Mouse (Mus musculus) G1E (cell line): ENCODE data around the gene Ly86. TPM values are rescaled to one million over a fixed set of nuclear protein-coding genes. Genes with fewer than 3 reads are reported as not detected.

Experiments
- ATAC-seq: 2 replicates; pipeline ENCODE4 v1.8.0; 2016; ENCODE audit warnings: mild to moderate bottlenecking; ENCODE audit not compliant: insufficient number of reproducible peaks, poor library complexity, low FRiP score, severe bottlenecking; ENCODE audit errors: extremely low read depth
- DNase-seq: peaks from one replicate; pipeline ENCODE4 v3.0.0; 2012; ENCODE audit warnings: low spot score
- H3K27me3 ChIP-seq: 2 replicates; pipeline ENCODE4 v1.6.1; 2012; ENCODE audit warnings: mild to moderate bottlenecking, low read length, inconsistent platforms; ENCODE audit not compliant: insufficient read depth
- H3K36me3 ChIP-seq: replicated peaks from 2 replicates; pipeline ENCODE3; 2012; ENCODE audit warnings: mild to moderate bottlenecking, inconsistent platforms
- H3K4me1 ChIP-seq: 2 replicates; pipeline ENCODE4 v1.6.1; 2012; ENCODE audit warnings: low read depth, low read length, inconsistent platforms, mixed read lengths; ENCODE audit not compliant: insufficient read depth
- H3K4me3 ChIP-seq: 2 replicates; pipeline ENCODE4 v1.5.1; 2012; ENCODE audit warnings: low read depth, mild to moderate bottlenecking, inconsistent platforms, low read length, moderate library complexity, mixed read lengths
- H3K9me3 ChIP-seq: replicated peaks from 2 replicates; pipeline ENCODE4 v1.6.1; 2012; ENCODE audit warnings: inconsistent platforms
- CTCF ChIP-seq: IDR thresholded peaks from 2 replicates; pipeline ENCODE4 v1.5.1; 2012; ENCODE audit warnings: low read depth, low read length, inconsistent platforms, mixed read lengths
- GATA1 ChIP-seq: IDR thresholded peaks from 2 replicates; pipeline ENCODE4 v1.6.1; 2012; ENCODE audit warnings: borderline replicate concordance, low read length, inconsistent platforms, mixed read lengths
- GATA2 ChIP-seq: IDR thresholded peaks from 2 replicates; pipeline ENCODE4 v1.6.1; 2012; ENCODE audit warnings: low read depth, low read length, inconsistent platforms, borderline replicate concordance
- POLR2AphosphoS5 ChIP-seq: IDR thresholded peaks from 2 replicates; pipeline ENCODE4 v1.6.1; 2012; ENCODE audit warnings: low read depth, low read length, inconsistent platforms; ENCODE audit not compliant: insufficient replicate concordance
- TAL1 ChIP-seq: conservative IDR thresholded peaks from 2 replicates; pipeline ENCODE4 v1.6.1; 2012; ENCODE audit warnings: low read depth, low read length, inconsistent platforms, mixed read lengths
- polyA plus RNA-seq: library from polyadenylated mRNA; stranded (reverse); fragments of >175 nt; gene quantifications from 2 replicates; pipeline ENCODE4 v1.2.3, GENCODE M21; 2012
- total RNA-seq, 2 experiments: library from RNA; stranded (forward) in 1 of 2; stranded (reverse) in 1 of 2; fragments of 200-1000 nt in 1 of 2; fragments of >200 nt in 1 of 2; fragmentation: Nextera tagmentation in 1 of 2; gene quantifications; 2 replicates each; pipeline ENCODE4 v1.2.3; 2014 to 2017

Ly86 gene
- total and polyA plus RNA-seq, 3 experiments, result 0.22 TPM; not detected in 2

- Histone ChIP-seq H3K4me1 (no peaks in the 10 kb centered on the region), H3K27me3 (peaks cover 7% of the 10 kb centered on the region; the same call in 1 of the 2 replicates), H3K9me3 (no peaks in the 10 kb centered on the region), H3K36me3 (no peaks in the 10 kb centered on the region), H3K4me3 (no peak overlapping the region)
- ATAC-seq (no peak), DNase-seq (no peak)
- TF ChIP-seq TAL1, result no peak
- no peak for TF ChIP-seq GATA2
- no peak for TF ChIP-seq CTCF
- TF ChIP-seq POLR2AphosphoS5, result no peak
- no peak for TF ChIP-seq GATA1
Measured at GRCm38 (mm10) chr13:37311555-37312221, 33.3 kb upstream of the Ly86 start.

DNA sequence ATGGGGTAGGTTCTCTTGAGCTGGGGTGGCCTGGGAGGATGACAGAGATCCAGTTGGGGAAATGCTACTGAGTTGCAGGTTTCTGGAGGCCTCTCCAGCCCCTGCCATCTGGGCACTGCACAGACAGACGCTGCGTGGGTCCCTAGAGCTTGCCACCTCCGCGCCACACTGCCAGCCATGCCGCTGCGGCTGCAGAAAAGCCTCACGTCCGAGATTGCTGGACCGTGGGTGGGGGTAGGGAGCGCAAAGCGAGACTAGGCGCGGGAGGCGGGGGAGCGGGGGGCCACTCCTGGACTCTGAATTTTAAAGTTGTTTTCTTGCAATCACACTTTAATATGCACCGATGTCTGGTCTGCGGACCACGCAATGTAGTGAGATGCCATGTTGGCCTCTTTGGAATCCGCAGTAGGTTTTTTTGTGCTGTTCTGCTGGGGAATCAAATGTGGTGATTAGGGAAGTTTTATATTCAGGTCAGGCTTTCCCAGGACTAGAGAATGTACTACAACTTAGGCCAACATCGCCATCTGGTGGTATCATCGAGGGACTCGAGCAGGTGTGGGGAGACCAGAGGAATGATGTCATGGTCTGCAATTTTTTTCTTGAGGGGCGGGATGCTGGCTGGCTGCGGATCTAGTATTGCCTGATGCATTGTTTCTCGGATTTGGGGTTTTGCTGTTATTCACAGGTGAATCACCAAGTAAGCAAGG lies 32.6 kb upstream of the Ly86 start:
- Histone ChIP-seq H3K4me3 (no peak overlapping the region), H3K4me1 (no peaks in the 10 kb centered on the region), H3K36me3 (no peaks in the 10 kb centered on the region), H3K27me3 (peaks cover 7% of the 10 kb centered on the region; the same call in 1 of the 2 replicates), H3K9me3 (no peaks in the 10 kb centered on the region)
- TF ChIP-seq TAL1 (no peak), CTCF (0 out of 2 replicates have a peak, but pooled peaks have one; percentile 10)
- ATAC-seq (no peak), DNase-seq (peak; percentile 13)

DNA sequence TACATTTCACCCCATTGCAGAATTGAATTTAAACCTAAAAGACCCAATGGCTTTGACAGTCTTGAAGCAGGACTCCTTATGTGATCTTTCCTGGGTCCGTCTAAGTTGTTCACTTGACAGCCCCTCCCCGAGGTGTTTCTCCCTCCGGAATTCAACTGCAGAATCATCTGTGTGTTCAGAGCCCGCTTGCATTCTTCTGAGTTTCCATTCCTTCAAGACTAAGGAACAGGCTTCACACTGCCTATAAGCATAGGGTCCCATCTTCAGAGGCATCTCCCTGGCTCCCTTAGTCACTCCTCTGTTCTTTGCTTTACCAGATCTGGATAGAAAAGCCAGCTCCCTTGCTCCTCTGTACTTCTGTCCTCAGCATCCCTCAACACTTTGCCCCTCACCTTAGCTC lies 32.1 kb upstream of the Ly86 start:
- ATAC-seq (no peak), DNase-seq (no peak)
- no peak overlapping the region for H3K4me3 ChIP-seq
- TF ChIP-seq POLR2AphosphoS5 (no peak), TAL1 (no peak), GATA1 (no peak), CTCF (no peak), GATA2 (no peak)
- peaks cover 7% of the 10 kb centered on the region; the same call in 1 of the 2 replicates for H3K27me3 ChIP-seq
- H3K36me3 ChIP-seq, result no peaks in the 10 kb centered on the region
- no peaks in the 10 kb centered on the region for H3K4me1 ChIP-seq
- H3K9me3 ChIP-seq, result no peaks in the 10 kb centered on the region

GRCm38 (mm10) chr13:37325504-37325903 lies 19.5 kb upstream of the Ly86 start:
- Histone ChIP-seq H3K36me3 (no peaks in the 10 kb centered on the region), H3K4me3 (no peak overlapping the region), H3K27me3 (peaks cover 3% of the 10 kb centered on the region; the same call in 1 of the 2 replicates), H3K9me3 (no peaks in the 10 kb centered on the region), H3K4me1 (no peaks in the 10 kb centered on the region)
- peak; percentile 8 for DNase-seq
- TF ChIP-seq GATA2, result no peak
- peak; percentile 64 for TF ChIP-seq CTCF
- no peak for ATAC-seq

- ATAC-seq, result no peak
- H3K36me3 ChIP-seq, result no peaks in the 10 kb centered on the region
- H3K27me3 ChIP-seq, result peaks cover 3% of the 10 kb centered on the region; the same call in 1 of the 2 replicates
- no peak overlapping the region for H3K4me3 ChIP-seq
- H3K4me1 ChIP-seq, result no peaks in the 10 kb centered on the region
- no peak for TF ChIP-seq GATA2
- no peak for TF ChIP-seq GATA1
- no peak for TF ChIP-seq TAL1
- TF ChIP-seq POLR2AphosphoS5, result no peak
- no peak for TF ChIP-seq CTCF
- no peak for DNase-seq
- no peaks in the 10 kb centered on the region for H3K9me3 ChIP-seq
Measured at GRCm38 (mm10) chr13:37329747-37330146, 15.3 kb upstream of the Ly86 start.

DNA sequence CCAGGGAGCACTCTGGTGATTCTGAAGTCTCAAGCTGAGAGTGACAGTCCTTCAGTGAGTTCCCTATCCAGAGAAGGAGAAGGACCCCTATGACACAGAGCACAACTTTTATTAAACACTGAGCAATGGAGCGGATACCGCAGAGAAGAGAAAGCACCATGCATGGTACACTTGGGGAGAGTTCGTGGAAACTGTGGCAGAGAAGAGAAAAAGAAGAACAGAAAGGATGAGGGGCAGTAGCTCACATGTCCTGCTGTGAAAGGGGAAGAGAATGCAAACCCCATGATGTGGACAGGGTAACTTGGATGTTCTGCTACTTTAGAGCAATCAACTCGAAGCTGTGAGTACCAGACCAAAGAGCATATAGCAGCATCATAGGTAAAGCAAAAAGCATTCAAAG lies 14.0 kb upstream of the Ly86 start:
- TF ChIP-seq GATA1 (no peak), TAL1 (no peak), CTCF (no peak), POLR2AphosphoS5 (no peak), GATA2 (no peak)
- Histone ChIP-seq H3K4me3 (no peak overlapping the region), H3K36me3 (no peaks in the 10 kb centered on the region), H3K4me1 (no peaks in the 10 kb centered on the region), H3K27me3 (peaks cover 3% of the 10 kb centered on the region; the same call in 1 of the 2 replicates), H3K9me3 (no peaks in the 10 kb centered on the region)
- no peak for ATAC-seq
- no peak for DNase-seq
